Mouse (Mus musculus): ENCODE data around the gene Plxnb1.

DNA sequence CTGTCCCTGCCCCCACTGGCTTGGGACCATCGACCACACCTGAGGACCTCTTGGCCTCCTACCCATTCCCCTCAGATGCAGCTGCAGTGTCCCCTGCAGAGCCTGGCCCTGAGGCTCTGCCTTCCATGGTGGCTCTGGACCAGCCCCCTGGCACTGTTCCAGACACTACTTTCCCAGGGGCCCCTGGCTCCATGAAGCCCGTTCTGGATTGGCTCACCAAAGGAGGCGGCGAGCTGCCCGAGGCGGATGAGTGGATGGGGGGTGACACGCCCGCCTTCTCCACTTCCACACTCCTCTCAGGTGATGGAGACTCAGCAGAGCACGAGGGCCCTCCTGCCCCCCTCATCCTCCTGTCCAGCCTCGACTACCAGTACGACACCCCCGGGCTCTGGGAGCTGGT lies 9.8 kb downstream of the Plxnb1 start:
- TF ChIP-seq GABPA (IDR thresholded peaks at IDR 0.05; ENCODE audit: insufficient replicate concordance, low read depth, low read length): no peak
- no peak for TF ChIP-seq POLR2A (IDR thresholded peaks at IDR 0.05; ENCODE audit: low read depth, low read length)
- no peak for TF ChIP-seq MYC (IDR thresholded peaks at IDR 0.05; ENCODE audit: low read depth, low read length)
- TF ChIP-seq EP300 (IDR thresholded peaks at IDR 0.05; ENCODE audit: low read length): no peak
- TF ChIP-seq CTCF (conservative IDR thresholded peaks at IDR 0.05 in 1 of 2, IDR thresholded peaks at IDR 0.05 in 1 of 2; ENCODE audit: low read depth in 2 of 2, low read length in 2 of 2): no peak
- TF ChIP-seq NRF1 (IDR thresholded peaks at IDR 0.05; ENCODE audit: low read depth, low read length): no peak
- TF ChIP-seq CHD2 (IDR thresholded peaks at IDR 0.05; ENCODE audit: low read length): no peak
- no peak for TF ChIP-seq TBP (conservative IDR thresholded peaks at IDR 0.05; ENCODE audit: low read depth, low read length)
- no peak for TF ChIP-seq UBTF (IDR thresholded peaks at IDR 0.05; ENCODE audit: low read depth, low read length)
- TF ChIP-seq JUND (conservative IDR thresholded peaks at IDR 0.05; ENCODE audit: low read depth, low read length): no peak

All from CH12.LX (cell line).